In the genomic region with DNA sequence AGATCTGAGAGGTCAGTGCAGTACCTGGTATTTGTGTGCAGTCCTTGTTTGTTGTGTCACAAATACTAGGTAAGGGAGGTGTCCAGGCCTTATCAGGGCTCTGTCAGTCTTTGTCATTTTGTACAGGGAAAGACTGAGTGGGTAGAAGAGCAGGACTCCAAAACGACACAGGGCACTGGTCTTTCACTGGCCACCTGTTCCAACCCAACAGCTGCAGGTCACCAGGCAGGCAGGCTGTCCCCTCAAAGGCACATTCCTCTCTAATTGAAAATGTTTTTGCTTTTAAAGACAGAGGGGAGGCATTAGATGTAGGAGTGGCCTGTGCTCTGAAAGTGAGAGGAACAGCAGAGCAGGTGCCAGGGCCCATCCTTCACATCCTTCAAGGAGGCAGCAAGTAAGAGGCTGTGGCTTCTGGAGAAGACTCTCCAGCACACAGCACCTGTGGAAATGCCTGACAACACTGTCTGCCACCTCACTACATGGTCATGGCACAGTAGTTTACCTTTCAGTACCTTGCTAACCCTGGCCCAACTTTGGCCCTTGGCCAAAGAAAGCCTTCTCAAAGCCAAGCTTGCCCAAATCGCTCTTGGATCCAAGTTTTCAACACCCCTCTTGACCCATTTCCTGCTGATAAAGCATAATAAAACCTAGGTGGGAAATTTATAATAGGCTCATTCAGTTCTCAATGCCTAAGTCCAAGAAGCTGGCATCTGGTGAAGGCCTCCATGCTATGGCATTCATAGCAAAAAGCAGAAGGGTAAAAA, we compare ENCODE assay signal across 18 mouse cellular contexts. TPM values are rescaled to one million over a fixed set of nuclear protein-coding genes. Genes with fewer than 3 reads are reported as not detected.
DNase-seq lines count a peak whose midpoint lies in the region; ATAC-seq and TF ChIP-seq lines count a peak whose summit lies in the region.
"Had no signal": no experiment of that assay in that cellular context is flagged by ENCODE, and none has a peak within 500 bp of the region (broad histone marks: within the 10 kb centered on the region; RNA-seq: fewer than 3 reads in every experiment).

No protein-coding gene starts in this region.

- 18% methylated on average over 2 of the region's 2 CpGs for WGBS in kidney, adult 2 months
- 60% methylated on average over 2 of the region's 2 CpGs for WGBS in kidney, embryonic 14.5 days
- WGBS in lung, embryonic 16.5 days = 42% methylated on average over 2 of the region's 2 CpGs
- WGBS in limb, embryonic 15.5 days = 46% methylated on average over 2 of the region's 2 CpGs

- no peak overlapping the region for H3K9ac ChIP-seq in kidney, embryonic 14.5 days (ENCODE audit: low read depth, low read length)
- no peak overlapping the region for H3K9ac ChIP-seq in lung, embryonic 16.5 days (ENCODE audit: low read length)
- no peak overlapping the region for H3K9ac ChIP-seq in limb, embryonic 15.5 days
- H3K9ac ChIP-seq: embryonic facial prominence, embryonic 12.5 days; forebrain, embryonic 15.5 days; heart, embryonic 12.5 days; hindbrain, embryonic 14.5 days; liver, embryonic 12.5 days had no signal

- H3K4me2 ChIP-seq in kidney, embryonic 14.5 days (replicated peaks; ENCODE audit: low read depth, low read length) = no peak overlapping the region
- H3K4me2 ChIP-seq in lung, embryonic 16.5 days (ENCODE audit: low read depth, low read length) = no peak overlapping the region
- no peak overlapping the region for H3K4me2 ChIP-seq in limb, embryonic 15.5 days
- H3K4me2 ChIP-seq: embryonic facial prominence, embryonic 12.5 days; forebrain, embryonic 15.5 days; heart, embryonic 12.5 days; hindbrain, embryonic 14.5 days; liver, embryonic 12.5 days had no signal

- DNase-seq in kidney, adult 2 months = peak; percentile 38
- no peak for DNase-seq in lung, postnatal 25 days (ENCODE audit: low spot score)
- no peak for DNase-seq in urinary bladder, adult 2 months (ENCODE audit: low spot score)
- DNase-seq in ovary, postnatal 36 days (ENCODE audit: low spot score) = no peak
- DNase-seq: cerebellum, adult 9-10 months; retina, postnatal 1 day; right cerebral cortex, postnatal 4 days had no signal

- peaks cover 17% of the 10 kb centered on the region for H3K4me1 ChIP-seq in kidney, adult 2 months (ENCODE audit: control insufficient read depth, insufficient read depth, low read length)
- H3K4me1 ChIP-seq in kidney, embryonic 14.5 days (ENCODE audit: control insufficient read depth, insufficient read depth, low read length) = no peaks in the 10 kb centered on the region
- peaks cover 28% of the 10 kb centered on the region for H3K4me1 ChIP-seq in lung, embryonic 16.5 days (replicated peaks; ENCODE audit: control insufficient read depth, insufficient read depth, low read length)
- peaks cover 21% of the 10 kb centered on the region for H3K4me1 ChIP-seq in limb, embryonic 15.5 days
- H3K4me1 ChIP-seq: embryonic facial prominence, embryonic 12.5 days; forebrain, embryonic 15.5 days had no signal

- no peak overlapping the region for H3K4me3 ChIP-seq in kidney, adult 2 months (ENCODE audit: insufficient read depth, low read depth, low read length)
- no peak overlapping the region for H3K4me3 ChIP-seq in kidney, embryonic 14.5 days (ENCODE audit: low read length)
- H3K4me3 ChIP-seq in lung, embryonic 16.5 days (ENCODE audit: low read length) = no peak overlapping the region
- H3K4me3 ChIP-seq in limb, embryonic 15.5 days = no peak overlapping the region
- H3K4me3 ChIP-seq: embryonic facial prominence, embryonic 12.5 days; forebrain, embryonic 15.5 days; heart, embryonic 12.5 days; layer of hippocampus, adult 2 months; liver, embryonic 12.5 days; midbrain, embryonic 10.5 days had no signal

- H3K27ac ChIP-seq in kidney, adult 2 months (ENCODE audit: insufficient read depth, low read depth, low read length) = peak overlapping the region; percentile 53
- H3K27ac ChIP-seq in kidney, embryonic 14.5 days (ENCODE audit: low read depth, low read length) = no peak overlapping the region
- 0 out of 2 replicates have a peak overlapping the region, but pooled peaks have one; percentile 10 for H3K27ac ChIP-seq in lung, embryonic 16.5 days (ENCODE audit: low read length)
- peak overlapping the region; percentile 67 for H3K27ac ChIP-seq in limb, embryonic 15.5 days
- H3K27ac ChIP-seq: embryonic facial prominence, embryonic 12.5 days; forebrain, embryonic 15.5 days; hindbrain, embryonic 14.5 days; layer of hippocampus, adult 2 months; liver, embryonic 12.5 days; macrophage; midbrain, embryonic 10.5 days had no signal

- no peaks in the 10 kb centered on the region for H3K9me3 ChIP-seq in kidney, embryonic 14.5 days (ENCODE audit: control insufficient read depth, low read length)
- no peaks in the 10 kb centered on the region for H3K9me3 ChIP-seq in lung, embryonic 16.5 days (ENCODE audit: control insufficient read depth, low read length)
- H3K9me3 ChIP-seq in limb, embryonic 15.5 days = no peaks in the 10 kb centered on the region
- H3K9me3 ChIP-seq: embryonic facial prominence, embryonic 12.5 days; forebrain, embryonic 15.5 days; heart, embryonic 12.5 days; liver, embryonic 12.5 days; midbrain, embryonic 10.5 days had no signal

- no peak for ATAC-seq in kidney, embryonic 14.5 days (ENCODE audit: low FRiP score, low TSS enrichment)
- no peak for ATAC-seq in lung, embryonic 16.5 days (ENCODE audit: low read depth)
- no peak for ATAC-seq in limb, embryonic 15.5 days (ENCODE audit: insufficient number of reproducible peaks, low FRiP score, low TSS enrichment, low read depth)
- ATAC-seq: forebrain, embryonic 15.5 days; liver, embryonic 12.5 days had no signal

- no peak for TF ChIP-seq CTCF in kidney, adult 2 months (conservative IDR thresholded peaks at IDR 0.05; ENCODE audit: insufficient read depth, insufficient read length, low read depth, low read length)

- no peaks in the 10 kb centered on the region for H3K36me3 ChIP-seq in kidney, adult 2 months (ENCODE audit: control insufficient read depth, insufficient read depth, low read length)
- H3K36me3 ChIP-seq in kidney, embryonic 14.5 days (ENCODE audit: control insufficient read depth, insufficient read depth, low read length) = no peaks in the 10 kb centered on the region
- H3K36me3 ChIP-seq in lung, embryonic 16.5 days (ENCODE audit: control insufficient read depth, insufficient read depth, low read length) = no peaks in the 10 kb centered on the region
- H3K36me3 ChIP-seq in limb, embryonic 15.5 days = 0 out of 2 replicates have a peak, but pooled peaks cover 4% of the 10 kb centered on the region
- H3K36me3 ChIP-seq: embryonic facial prominence, embryonic 12.5 days; forebrain, embryonic 15.5 days; heart, embryonic 12.5 days; midbrain, embryonic 10.5 days had no signal

- no peak for TF ChIP-seq POLR2A in kidney, adult 2 months (IDR thresholded peaks at IDR 0.05; ENCODE audit: low read depth, low read length)

- H3K27me3 ChIP-seq in kidney, adult 2 months (replicated peaks; ENCODE audit: control insufficient read depth, insufficient read depth, low read length) = no peaks in the 10 kb centered on the region
- H3K27me3 ChIP-seq in kidney, embryonic 14.5 days (ENCODE audit: control insufficient read depth, insufficient read depth, low read length) = no peaks in the 10 kb centered on the region
- no peaks in the 10 kb centered on the region for H3K27me3 ChIP-seq in lung, embryonic 16.5 days (ENCODE audit: control insufficient read depth, insufficient read depth, low read depth, low read length)
- no peaks in the 10 kb centered on the region for H3K27me3 ChIP-seq in limb, embryonic 15.5 days
- H3K27me3 ChIP-seq: embryonic facial prominence, embryonic 12.5 days; forebrain, embryonic 15.5 days; heart, embryonic 12.5 days; liver, embryonic 12.5 days had no signal

RNA-seq across cellular contexts. Expression of a gene that starts 25.6 kb away (rescaled TPM):
- 44.0 and 45.3 TPM in 2 replicates for polyA plus RNA-seq in kidney, adult 2 months (2012; rRNA removed)
- 63.8 and 65.8 TPM in 2 replicates for polyA plus RNA-seq in kidney, embryonic 14.5 days (2014; fragmentation: Nextera tagmentation; extraction: Ambion mirVana)
- polyA plus RNA-seq in lung, embryonic 16.5 days (2015; fragmentation: Nextera tagmentation; extraction: Ambion mirVana) = 76.3 and 83.9 TPM in 2 replicates
- 78.2 and 82.2 TPM in 2 replicates for polyA plus RNA-seq in limb, embryonic 15.5 days (2015; fragmentation: Nextera tagmentation; extraction: Ambion mirVana)
- 91.8 and 102 TPM in 2 replicates for polyA plus RNA-seq in urinary bladder, adult 2 months (2012; rRNA removed)
